Mouse (Mus musculus): ENCODE measurements around the gene Slc38a8. TPM values are rescaled to one million over a fixed set of nuclear protein-coding genes. Genes with fewer than 3 reads are reported as not detected.

Slc38a8 gene
- total and polyA plus RNA-seq, 3 experiments: 0.11 TPM; not detected in 2

- Histone ChIP-seq H3K36me3 (replicated peaks) (no peaks in the 10 kb centered on the region), H3K27me3 (ENCODE audit: insufficient read depth, low read length) (peaks cover 8% of the 10 kb centered on the region), H3K9me3 (replicated peaks) (no peaks in the 10 kb centered on the region), H3K4me1 (ENCODE audit: insufficient read depth, low read depth, low read length) (no peaks in the 10 kb centered on the region), H3K4me3 (ENCODE audit: low read depth, low read length) (no peak overlapping the region)
- DNase-seq (ENCODE audit: low spot score): no peak
- ATAC-seq (ENCODE audit: extremely low read depth, insufficient number of reproducible peaks, low FRiP score, poor library complexity, severe bottlenecking): no peak
- TF ChIP-seq TAL1 (conservative IDR thresholded peaks at IDR 0.05; ENCODE audit: low read depth, low read length): no peak
- no peak for TF ChIP-seq GATA1 (IDR thresholded peaks at IDR 0.05; ENCODE audit: borderline replicate concordance, low read length)
- no peak for TF ChIP-seq CTCF (IDR thresholded peaks at IDR 0.05; ENCODE audit: low read depth, low read length)
- no peak for TF ChIP-seq GATA2 (IDR thresholded peaks at IDR 0.05; ENCODE audit: borderline replicate concordance, low read depth, low read length)
These were observed 45.5 kb downstream of the Slc38a8 start for GRCm38 (mm10) chr8:119456045-119456444.

GRCm38 (mm10) chr8:119452919-119453318 lies 48.6 kb downstream of the Slc38a8 start:
- Histone ChIP-seq H3K4me1 (ENCODE audit: insufficient read depth, low read depth, low read length) (no peaks in the 10 kb centered on the region), H3K4me3 (ENCODE audit: low read depth, low read length) (no peak overlapping the region), H3K27me3 (ENCODE audit: insufficient read depth, low read length) (peaks cover 11% of the 10 kb centered on the region), H3K36me3 (replicated peaks) (no peaks in the 10 kb centered on the region), H3K9me3 (replicated peaks) (no peaks in the 10 kb centered on the region)
- ATAC-seq (ENCODE audit: extremely low read depth, insufficient number of reproducible peaks, low FRiP score, poor library complexity, severe bottlenecking) (no peak), DNase-seq (ENCODE audit: low spot score) (no peak)
- TF ChIP-seq POLR2AphosphoS5 (IDR thresholded peaks at IDR 0.05; ENCODE audit: insufficient replicate concordance, low read depth, low read length) (no peak), CTCF (IDR thresholded peaks at IDR 0.05; ENCODE audit: low read depth, low read length) (no peak), TAL1 (conservative IDR thresholded peaks at IDR 0.05; ENCODE audit: low read depth, low read length) (no peak)

- H3K36me3 ChIP-seq (replicated peaks): no peaks in the 10 kb centered on the region
- H3K9me3 ChIP-seq (replicated peaks): peaks cover 3% of the 10 kb centered on the region; the same call in 1 of the 2 replicates
- H3K4me1 ChIP-seq (ENCODE audit: insufficient read depth, low read depth, low read length): no peaks in the 10 kb centered on the region
- no peak for TF ChIP-seq GATA2 (IDR thresholded peaks at IDR 0.05; ENCODE audit: borderline replicate concordance, low read depth, low read length)
- no peak for TF ChIP-seq CTCF (IDR thresholded peaks at IDR 0.05; ENCODE audit: low read depth, low read length)
- no peak for TF ChIP-seq TAL1 (conservative IDR thresholded peaks at IDR 0.05; ENCODE audit: low read depth, low read length)
- no peak for TF ChIP-seq POLR2AphosphoS5 (IDR thresholded peaks at IDR 0.05; ENCODE audit: insufficient replicate concordance, low read depth, low read length)
- TF ChIP-seq GATA1 (IDR thresholded peaks at IDR 0.05; ENCODE audit: borderline replicate concordance, low read length): no peak
- DNase-seq (ENCODE audit: low spot score) (no peak), ATAC-seq (ENCODE audit: extremely low read depth, insufficient number of reproducible peaks, low FRiP score, poor library complexity, severe bottlenecking) (no peak)
- H3K4me3 ChIP-seq (ENCODE audit: low read depth, low read length): no peak overlapping the region
- H3K27me3 ChIP-seq (ENCODE audit: insufficient read depth, low read length): peaks cover 14% of the 10 kb centered on the region
These were observed 50.4 kb downstream of the Slc38a8 start for GRCm38 (mm10) chr8:119451131-119451530.

GRCm38 (mm10) chr8:119449627-119450026 lies 51.9 kb downstream of the Slc38a8 start:
- TF ChIP-seq TAL1 (conservative IDR thresholded peaks at IDR 0.05; ENCODE audit: low read depth, low read length): no peak
- TF ChIP-seq GATA1 (IDR thresholded peaks at IDR 0.05; ENCODE audit: borderline replicate concordance, low read length): no peak
- no peak for TF ChIP-seq GATA2 (IDR thresholded peaks at IDR 0.05; ENCODE audit: borderline replicate concordance, low read depth, low read length)
- no peak for TF ChIP-seq CTCF (IDR thresholded peaks at IDR 0.05; ENCODE audit: low read depth, low read length)
- TF ChIP-seq POLR2AphosphoS5 (IDR thresholded peaks at IDR 0.05; ENCODE audit: insufficient replicate concordance, low read depth, low read length): no peak
- Histone ChIP-seq H3K9me3 (replicated peaks) (peaks cover 3% of the 10 kb centered on the region; the same call in 1 of the 2 replicates), H3K4me1 (ENCODE audit: insufficient read depth, low read depth, low read length) (no peaks in the 10 kb centered on the region), H3K4me3 (ENCODE audit: low read depth, low read length) (no peak overlapping the region), H3K27me3 (ENCODE audit: insufficient read depth, low read length) (peaks cover 15% of the 10 kb centered on the region), H3K36me3 (replicated peaks) (no peaks in the 10 kb centered on the region)
- DNase-seq (ENCODE audit: low spot score) (no peak), ATAC-seq (ENCODE audit: extremely low read depth, insufficient number of reproducible peaks, low FRiP score, poor library complexity, severe bottlenecking) (no peak)

- no peak for ATAC-seq (ENCODE audit: extremely low read depth, insufficient number of reproducible peaks, low FRiP score, poor library complexity, severe bottlenecking)
- TF ChIP-seq POLR2AphosphoS5 (IDR thresholded peaks at IDR 0.05; ENCODE audit: insufficient replicate concordance, low read depth, low read length) (no peak), GATA2 (IDR thresholded peaks at IDR 0.05; ENCODE audit: borderline replicate concordance, low read depth, low read length) (no peak), CTCF (IDR thresholded peaks at IDR 0.05; ENCODE audit: low read depth, low read length) (no peak), GATA1 (IDR thresholded peaks at IDR 0.05; ENCODE audit: borderline replicate concordance, low read length) (no peak), TAL1 (conservative IDR thresholded peaks at IDR 0.05; ENCODE audit: low read depth, low read length) (no peak)
- no peak for DNase-seq (ENCODE audit: low spot score)
These were observed 53.7 kb downstream of the Slc38a8 start for GRCm38 (mm10) chr8:119447781-119448170.

GRCm38 (mm10) chr8:119446990-119447780 lies 54.3 kb downstream of the Slc38a8 start:
- TF ChIP-seq GATA2 (IDR thresholded peaks at IDR 0.05; ENCODE audit: borderline replicate concordance, low read depth, low read length) (no peak), POLR2AphosphoS5 (IDR thresholded peaks at IDR 0.05; ENCODE audit: insufficient replicate concordance, low read depth, low read length) (no peak), GATA1 (IDR thresholded peaks at IDR 0.05; ENCODE audit: borderline replicate concordance, low read length) (no peak), TAL1 (conservative IDR thresholded peaks at IDR 0.05; ENCODE audit: low read depth, low read length) (no peak)
- H3K27me3 ChIP-seq (ENCODE audit: insufficient read depth, low read length): peaks cover 22% of the 10 kb centered on the region; the same call in 1 of the 2 replicates
- no peaks in the 10 kb centered on the region for H3K36me3 ChIP-seq (replicated peaks)
- H3K4me1 ChIP-seq (ENCODE audit: insufficient read depth, low read depth, low read length): no peaks in the 10 kb centered on the region
- ATAC-seq (ENCODE audit: extremely low read depth, insufficient number of reproducible peaks, low FRiP score, poor library complexity, severe bottlenecking) (no peak), DNase-seq (ENCODE audit: low spot score) (no peak)
- no peak overlapping the region for H3K4me3 ChIP-seq (ENCODE audit: low read depth, low read length)
- peaks cover 3% of the 10 kb centered on the region; the same call in 1 of the 2 replicates for H3K9me3 ChIP-seq (replicated peaks)

More at GRCm38 (mm10) chr8:119447781-119448170, 53.7 kb downstream of the Slc38a8 start:
- peaks cover 3% of the 10 kb centered on the region; the same call in 1 of the 2 replicates for H3K9me3 ChIP-seq (replicated peaks)
- H3K4me1 ChIP-seq (ENCODE audit: insufficient read depth, low read depth, low read length): no peaks in the 10 kb centered on the region
- H3K27me3 ChIP-seq (ENCODE audit: insufficient read depth, low read length): peaks cover 16% of the 10 kb centered on the region; the same call in 1 of the 2 replicates
- no peaks in the 10 kb centered on the region for H3K36me3 ChIP-seq (replicated peaks)
- no peak overlapping the region for H3K4me3 ChIP-seq (ENCODE audit: low read depth, low read length)

All from G1E (cell line).